Mouse (Mus musculus): Measurements from ENCODE around the gene Igfbp1. TPM values are rescaled to one million over a fixed set of nuclear protein-coding genes. Genes with fewer than 3 reads are reported as not detected.

Gene Igfbp1
- polyA plus RNA-seq, 1 experiment from 2014 or later = 0.11 TPM

- Histone ChIP-seq H3K27ac (ENCODE audit: low read length) (no peak overlapping the region), H3K4me3 (ENCODE audit: low read depth, low read length) (no peak overlapping the region), H3K9ac (ENCODE audit: low read depth, low read length) (no peak overlapping the region), H3K27me3 (ENCODE audit: control insufficient read depth, insufficient read depth, low read depth, low read length) (no peaks in the 10 kb centered on the region), H3K4me1 (ENCODE audit: control insufficient read depth, insufficient read depth, low read length) (no peaks in the 10 kb centered on the region), H3K9me3 (replicated peaks; ENCODE audit: control insufficient read depth, low read length, poor library complexity, severe bottlenecking) (no peaks in the 10 kb centered on the region), H3K36me3 (ENCODE audit: control insufficient read depth, insufficient read depth, low read length) (no peaks in the 10 kb centered on the region), H3K4me2 (ENCODE audit: low read length) (no peak overlapping the region)
- no peak for ATAC-seq
- 95% methylated on average over 4 of the region's 4 CpGs for WGBS
Observed at GRCm38 (mm10) chr11:7231958-7232357, 34.4 kb downstream of the Igfbp1 start.

- WGBS = 82% methylated on average over 2 of the region's 2 CpGs
- Histone ChIP-seq H3K9me3 (replicated peaks; ENCODE audit: control insufficient read depth, low read length, poor library complexity, severe bottlenecking) (no peaks in the 10 kb centered on the region), H3K4me1 (ENCODE audit: control insufficient read depth, insufficient read depth, low read length) (no peaks in the 10 kb centered on the region), H3K27ac (ENCODE audit: low read length) (no peak overlapping the region), H3K27me3 (ENCODE audit: control insufficient read depth, insufficient read depth, low read depth, low read length) (no peaks in the 10 kb centered on the region), H3K4me3 (ENCODE audit: low read depth, low read length) (no peak overlapping the region), H3K36me3 (ENCODE audit: control insufficient read depth, insufficient read depth, low read length) (no peaks in the 10 kb centered on the region), H3K4me2 (ENCODE audit: low read length) (no peak overlapping the region), H3K9ac (ENCODE audit: low read depth, low read length) (no peak overlapping the region)
- no peak for ATAC-seq
Observed at GRCm38 (mm10) chr11:7233333-7233732, 35.8 kb downstream of the Igfbp1 start.

GRCm38 (mm10) chr11:7234436-7234835 lies 36.9 kb downstream of the Igfbp1 start:
- 66% methylated on average over 1 of the region's 1 CpGs for WGBS
- H3K9ac ChIP-seq (ENCODE audit: low read depth, low read length) = no peak overlapping the region
- no peak overlapping the region for H3K27ac ChIP-seq (ENCODE audit: low read length)
- H3K4me2 ChIP-seq (ENCODE audit: low read length) = no peak overlapping the region
- H3K4me1 ChIP-seq (ENCODE audit: control insufficient read depth, insufficient read depth, low read length) = no peaks in the 10 kb centered on the region
- H3K27me3 ChIP-seq (ENCODE audit: control insufficient read depth, insufficient read depth, low read depth, low read length) = no peaks in the 10 kb centered on the region
- H3K4me3 ChIP-seq (ENCODE audit: low read depth, low read length) = no peak overlapping the region
- no peaks in the 10 kb centered on the region for H3K36me3 ChIP-seq (ENCODE audit: control insufficient read depth, insufficient read depth, low read length)
- H3K9me3 ChIP-seq (replicated peaks; ENCODE audit: control insufficient read depth, low read length, poor library complexity, severe bottlenecking) = no peaks in the 10 kb centered on the region
- no peak for ATAC-seq

- no peak for ATAC-seq
- Histone ChIP-seq H3K4me3 (ENCODE audit: low read depth, low read length) (no peak overlapping the region), H3K27ac (ENCODE audit: low read length) (no peak overlapping the region), H3K9ac (ENCODE audit: low read depth, low read length) (no peak overlapping the region), H3K36me3 (ENCODE audit: control insufficient read depth, insufficient read depth, low read length) (no peaks in the 10 kb centered on the region), H3K27me3 (ENCODE audit: control insufficient read depth, insufficient read depth, low read depth, low read length) (no peaks in the 10 kb centered on the region), H3K4me2 (ENCODE audit: low read length) (no peak overlapping the region), H3K9me3 (replicated peaks; ENCODE audit: control insufficient read depth, low read length, poor library complexity, severe bottlenecking) (no peaks in the 10 kb centered on the region), H3K4me1 (ENCODE audit: control insufficient read depth, insufficient read depth, low read length) (no peaks in the 10 kb centered on the region)
- WGBS = 75% methylated on average over 3 of the region's 3 CpGs
Observed at GRCm38 (mm10) chr11:7234981-7235609, 37.5 kb downstream of the Igfbp1 start.

- Histone ChIP-seq H3K4me3 (ENCODE audit: low read depth, low read length) (no peak overlapping the region), H3K4me2 (ENCODE audit: low read length) (no peak overlapping the region), H3K4me1 (ENCODE audit: control insufficient read depth, insufficient read depth, low read length) (no peaks in the 10 kb centered on the region), H3K27me3 (ENCODE audit: control insufficient read depth, insufficient read depth, low read depth, low read length) (no peaks in the 10 kb centered on the region), H3K9ac (ENCODE audit: low read depth, low read length) (no peak overlapping the region), H3K9me3 (replicated peaks; ENCODE audit: control insufficient read depth, low read length, poor library complexity, severe bottlenecking) (no peaks in the 10 kb centered on the region), H3K27ac (ENCODE audit: low read length) (no peak overlapping the region), H3K36me3 (ENCODE audit: control insufficient read depth, insufficient read depth, low read length) (no peaks in the 10 kb centered on the region)
- ATAC-seq = no peak
- WGBS = 92% methylated on average over 2 of the region's 2 CpGs
Observed at GRCm38 (mm10) chr11:7236751-7237150, 39.2 kb downstream of the Igfbp1 start.

GRCm38 (mm10) chr11:7237712-7238111 lies 40.1 kb downstream of the Igfbp1 start:
- Histone ChIP-seq H3K4me2 (ENCODE audit: low read length) (no peak overlapping the region), H3K27me3 (ENCODE audit: control insufficient read depth, insufficient read depth, low read depth, low read length) (no peaks in the 10 kb centered on the region), H3K4me3 (ENCODE audit: low read depth, low read length) (no peak overlapping the region), H3K9ac (ENCODE audit: low read depth, low read length) (no peak overlapping the region), H3K4me1 (ENCODE audit: control insufficient read depth, insufficient read depth, low read length) (no peaks in the 10 kb centered on the region), H3K36me3 (ENCODE audit: control insufficient read depth, insufficient read depth, low read length) (no peaks in the 10 kb centered on the region), H3K9me3 (replicated peaks; ENCODE audit: control insufficient read depth, low read length, poor library complexity, severe bottlenecking) (no peaks in the 10 kb centered on the region), H3K27ac (ENCODE audit: low read length) (no peak overlapping the region)
- no peak for ATAC-seq
- WGBS = 77% methylated on average over 6 of the region's 6 CpGs

- no peaks in the 10 kb centered on the region for H3K9me3 ChIP-seq (replicated peaks; ENCODE audit: control insufficient read depth, low read length, poor library complexity, severe bottlenecking)
- no peak for ATAC-seq
- no peaks in the 10 kb centered on the region for H3K27me3 ChIP-seq (ENCODE audit: control insufficient read depth, insufficient read depth, low read depth, low read length)
- no peak overlapping the region for H3K4me2 ChIP-seq (ENCODE audit: low read length)
- no peak overlapping the region for H3K27ac ChIP-seq (ENCODE audit: low read length)
- no peaks in the 10 kb centered on the region for H3K4me1 ChIP-seq (ENCODE audit: control insufficient read depth, insufficient read depth, low read length)
- H3K9ac ChIP-seq (ENCODE audit: low read depth, low read length) = no peak overlapping the region
- no peaks in the 10 kb centered on the region for H3K36me3 ChIP-seq (ENCODE audit: control insufficient read depth, insufficient read depth, low read length)
- no peak overlapping the region for H3K4me3 ChIP-seq (ENCODE audit: low read depth, low read length)
- WGBS = 95% methylated on average over 6 of the region's 6 CpGs
Observed at GRCm38 (mm10) chr11:7238546-7238945, 41.0 kb downstream of the Igfbp1 start.

GRCm38 (mm10) chr11:7239041-7239740 lies 41.6 kb downstream of the Igfbp1 start:
- WGBS = 57% methylated on average over 4 of the region's 4 CpGs
- Histone ChIP-seq H3K4me1 (ENCODE audit: control insufficient read depth, insufficient read depth, low read length) (no peaks in the 10 kb centered on the region), H3K4me2 (ENCODE audit: low read length) (no peak overlapping the region), H3K27ac (ENCODE audit: low read length) (no peak overlapping the region), H3K9ac (ENCODE audit: low read depth, low read length) (no peak overlapping the region), H3K4me3 (ENCODE audit: low read depth, low read length) (no peak overlapping the region), H3K9me3 (replicated peaks; ENCODE audit: control insufficient read depth, low read length, poor library complexity, severe bottlenecking) (no peaks in the 10 kb centered on the region), H3K27me3 (ENCODE audit: control insufficient read depth, insufficient read depth, low read depth, low read length) (no peaks in the 10 kb centered on the region), H3K36me3 (ENCODE audit: control insufficient read depth, insufficient read depth, low read length) (no peaks in the 10 kb centered on the region)
- no peak for ATAC-seq

- 79% methylated on average over 1 of the region's 1 CpGs for WGBS
- Histone ChIP-seq H3K4me1 (ENCODE audit: control insufficient read depth, insufficient read depth, low read length) (no peaks in the 10 kb centered on the region), H3K36me3 (ENCODE audit: control insufficient read depth, insufficient read depth, low read length) (no peaks in the 10 kb centered on the region), H3K27ac (ENCODE audit: low read length) (no peak overlapping the region), H3K27me3 (ENCODE audit: control insufficient read depth, insufficient read depth, low read depth, low read length) (no peaks in the 10 kb centered on the region), H3K9ac (ENCODE audit: low read depth, low read length) (no peak overlapping the region), H3K4me2 (ENCODE audit: low read length) (no peak overlapping the region), H3K9me3 (replicated peaks; ENCODE audit: control insufficient read depth, low read length, poor library complexity, severe bottlenecking) (no peaks in the 10 kb centered on the region), H3K4me3 (ENCODE audit: low read depth, low read length) (no peak overlapping the region)
- no peak for ATAC-seq
Observed at GRCm38 (mm10) chr11:7244782-7245181, 47.2 kb downstream of the Igfbp1 start.
